25 mouse cellular contexts compared by ENCODE assay signal in the genomic region with DNA sequence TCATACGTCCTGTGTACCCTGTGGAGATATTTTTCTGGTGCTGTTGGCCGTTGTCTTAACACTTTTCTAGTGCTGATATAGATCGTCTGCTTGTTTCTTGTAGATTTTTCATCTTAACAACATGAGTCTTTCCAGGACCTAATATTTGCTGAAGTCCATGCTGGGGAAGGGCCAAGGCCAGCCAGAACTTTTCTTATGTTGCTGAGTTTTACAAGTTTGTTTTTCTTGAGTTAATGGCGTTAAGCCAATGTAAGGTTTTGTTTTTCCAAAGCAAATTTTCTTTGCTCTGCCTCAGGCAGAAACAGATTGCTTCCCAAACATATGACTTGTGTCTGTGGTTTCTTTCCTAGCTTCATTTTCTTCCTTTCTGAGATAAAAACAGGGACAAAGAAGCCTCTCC.
DNase-seq lines count a peak whose midpoint lies in the region; ATAC-seq and TF ChIP-seq lines count a peak whose summit lies in the region.
"Had no signal": no experiment of that assay in that cellular context is flagged by ENCODE, and none has a peak within 500 bp of the region (broad histone marks: within the 10 kb centered on the region; RNA-seq: fewer than 3 reads in every experiment).

No protein-coding gene starts in this region.

- no peak overlapping the region for H3K4me2 ChIP-seq in embryonic facial prominence, embryonic 13.5 days
- H3K4me2 ChIP-seq in kidney, postnatal 0 days (ENCODE audit: low read length): no peak overlapping the region
- no peak overlapping the region for H3K4me2 ChIP-seq in embryonic facial prominence, embryonic 15.5 days (replicated peaks)
- H3K4me2 ChIP-seq: embryonic facial prominence, embryonic 12.5 days; heart, embryonic 13.5 days; hindbrain, embryonic 14.5 days had no signal

- H3K27me3 ChIP-seq in embryonic facial prominence, embryonic 13.5 days: 0 out of 2 replicates have a peak, but pooled peaks cover 10% of the 10 kb centered on the region
- H3K27me3 ChIP-seq in embryonic facial prominence, embryonic 10.5 days (replicated peaks; ENCODE audit: low read depth, poor library complexity, severe bottlenecking): peaks cover 25% of the 10 kb centered on the region
- H3K27me3 ChIP-seq in kidney, postnatal 0 days (ENCODE audit: insufficient read depth, low read length): 0 out of 2 replicates have a peak, but pooled peaks cover 5% of the 10 kb centered on the region
- H3K27me3 ChIP-seq in embryonic facial prominence, embryonic 15.5 days: 0 out of 2 replicates have a peak, but pooled peaks cover 5% of the 10 kb centered on the region
- H3K27me3 ChIP-seq: embryonic facial prominence, embryonic 12.5 days; Patski had no signal

- 62% methylated on average over 4 of the region's 4 CpGs for WGBS in embryonic facial prominence, embryonic 13.5 days
- WGBS in embryonic facial prominence, embryonic 10.5 days: 77% methylated on average over 4 of the region's 4 CpGs
- 60% methylated on average over 4 of the region's 4 CpGs for whole genome bisulfite sequencing in kidney, postnatal 0 days
- WGBS in embryonic facial prominence, embryonic 15.5 days: 46% methylated on average over 4 of the region's 4 CpGs

- H3K4me3 ChIP-seq in embryonic facial prominence, embryonic 13.5 days: no peak overlapping the region
- H3K4me3 ChIP-seq in embryonic facial prominence, embryonic 10.5 days: no peak overlapping the region
- no peak overlapping the region for H3K4me3 ChIP-seq in kidney, postnatal 0 days (replicated peaks; ENCODE audit: low read depth, low read length)
- no peak overlapping the region for H3K4me3 ChIP-seq in embryonic facial prominence, embryonic 15.5 days (replicated peaks)
- H3K4me3 ChIP-seq: embryonic facial prominence, embryonic 12.5 days; gastrocnemius, adult 2 months; heart, embryonic 13.5 days had no signal

- H3K9me3 ChIP-seq in embryonic facial prominence, embryonic 13.5 days: no peaks in the 10 kb centered on the region
- H3K9me3 ChIP-seq in embryonic facial prominence, embryonic 10.5 days: no peaks in the 10 kb centered on the region
- H3K9me3 ChIP-seq in kidney, postnatal 0 days (replicated peaks; ENCODE audit: low read length): no peaks in the 10 kb centered on the region
- no peaks in the 10 kb centered on the region for H3K9me3 ChIP-seq in embryonic facial prominence, embryonic 15.5 days (replicated peaks)
- H3K9me3 ChIP-seq: embryonic facial prominence, embryonic 12.5 days; heart, embryonic 13.5 days had no signal

- no peaks in the 10 kb centered on the region for H3K36me3 ChIP-seq in embryonic facial prominence, embryonic 13.5 days
- no peaks in the 10 kb centered on the region for H3K36me3 ChIP-seq in embryonic facial prominence, embryonic 10.5 days (replicated peaks)
- no peaks in the 10 kb centered on the region for H3K36me3 ChIP-seq in kidney, postnatal 0 days (ENCODE audit: insufficient read depth, low read length)
- no peaks in the 10 kb centered on the region for H3K36me3 ChIP-seq in embryonic facial prominence, embryonic 15.5 days
- H3K36me3 ChIP-seq: embryonic facial prominence, embryonic 12.5 days; heart, embryonic 13.5 days had no signal

- no peak overlapping the region for H3K9ac ChIP-seq in embryonic facial prominence, embryonic 13.5 days
- H3K9ac ChIP-seq in kidney, postnatal 0 days (ENCODE audit: low read depth, low read length): no peak overlapping the region
- no peak overlapping the region for H3K9ac ChIP-seq in embryonic facial prominence, embryonic 15.5 days
- H3K9ac ChIP-seq: embryonic facial prominence, embryonic 12.5 days; forebrain, postnatal 0 days; heart, embryonic 13.5 days; hindbrain, embryonic 14.5 days had no signal

- no peak for DNase-seq in embryonic facial prominence, embryonic 10.5 days (ENCODE audit: low spot score)
- DNase-seq in kidney, postnatal 0 days (ENCODE audit: low spot score): peak; percentile 61
- DNase-seq in kidney, adult 11 months: no peak
- peak; percentile 36 to 48 for DNase-seq in kidney, postnatal 4 days
- DNase-seq in kidney, postnatal 36 days: no peak
- DNase-seq in spleen, adult 18-20 months: no peak
- DNase-seq: adrenal gland, postnatal 10 days; adrenal gland, postnatal 36 days; cerebellum, adult 18-20 months; cerebellum, adult 9-10 months; cerebellum, postnatal 14 days; forebrain, postnatal 0 days; gastrocnemius, adult 2 months; gastrocnemius, postnatal 14 days; heart, adult 18-20 months; heart, postnatal 14 days; heart, postnatal 4 days had no signal

- TF ChIP-seq CTCF in kidney, postnatal 0 days (IDR thresholded peaks at IDR 0.05; ENCODE audit: low read depth): no peak

- no peak for ATAC-seq in embryonic facial prominence, embryonic 13.5 days (ENCODE audit: insufficient number of reproducible peaks, insufficient read depth, low FRiP score, low TSS enrichment, low read depth)
- ATAC-seq in kidney, postnatal 0 days (replicated peaks; ENCODE audit: low FRiP score, low read depth): no peak
- ATAC-seq in embryonic facial prominence, embryonic 15.5 days (ENCODE audit: insufficient number of reproducible peaks, low FRiP score, low TSS enrichment, low read depth): no peak
- ATAC-seq: forebrain, embryonic 14.5 days; forebrain, postnatal 0 days; hindbrain, postnatal 0 days; Patski had no signal

- peaks cover 10% of the 10 kb centered on the region; the same call in 1 of the 2 replicates for H3K4me1 ChIP-seq in embryonic facial prominence, embryonic 13.5 days
- H3K4me1 ChIP-seq in embryonic facial prominence, embryonic 10.5 days: 0 out of 2 replicates have a peak, but pooled peaks cover 5% of the 10 kb centered on the region
- H3K4me1 ChIP-seq in kidney, postnatal 0 days (replicated peaks; ENCODE audit: insufficient read depth, low read length): no peaks in the 10 kb centered on the region
- H3K4me1 ChIP-seq in embryonic facial prominence, embryonic 15.5 days: peaks cover 4% of the 10 kb centered on the region; the same call in 1 of the 2 replicates

- peak overlapping the region; percentile 60 for H3K27ac ChIP-seq in embryonic facial prominence, embryonic 13.5 days
- H3K27ac ChIP-seq in embryonic facial prominence, embryonic 10.5 days (replicated peaks): no peak overlapping the region
- no peak overlapping the region for H3K27ac ChIP-seq in kidney, postnatal 0 days
- H3K27ac ChIP-seq in embryonic facial prominence, embryonic 15.5 days (replicated peaks): peak overlapping the region; percentile 48; the same call in 1 of the 2 replicates
- H3K27ac ChIP-seq: embryonic facial prominence, embryonic 12.5 days; gastrocnemius, adult 2 months; heart, embryonic 13.5 days; hindbrain, embryonic 14.5 days; hindbrain, postnatal 0 days had no signal

Comparison
In these comparisons a context has a peak if more than half of its experiments do, and no peak if none do; other contexts are left out.
1. H3K27ac ChIP-seq: peak in embryonic facial prominence, embryonic 13.5 days (single experiment) and embryonic facial prominence, embryonic 15.5 days (single experiment); none in embryonic facial prominence, embryonic 10.5 days (single experiment) and kidney, postnatal 0 days (single experiment).
2. DNase-seq: peak in kidney, postnatal 0 days (single experiment) and kidney, postnatal 4 days (2 of 2); none in embryonic facial prominence, embryonic 10.5 days (single experiment), kidney, adult 11 months (single experiment), kidney, postnatal 36 days (0 of 2) and spleen, adult 18-20 months (0 of 2).